Mouse (Mus musculus): ENCODE data around the gene P2ry13. TPM values are rescaled to one million over a fixed set of nuclear protein-coding genes. Genes with fewer than 3 reads are reported as not detected.

P2ry13 gene
- 1.3 TPM in 1 of 2 replicates, not detected in the other for polyA plus RNA-seq (2012; ENCODE audit: insufficient read depth, insufficient read length, missing spikeins)

DNA sequence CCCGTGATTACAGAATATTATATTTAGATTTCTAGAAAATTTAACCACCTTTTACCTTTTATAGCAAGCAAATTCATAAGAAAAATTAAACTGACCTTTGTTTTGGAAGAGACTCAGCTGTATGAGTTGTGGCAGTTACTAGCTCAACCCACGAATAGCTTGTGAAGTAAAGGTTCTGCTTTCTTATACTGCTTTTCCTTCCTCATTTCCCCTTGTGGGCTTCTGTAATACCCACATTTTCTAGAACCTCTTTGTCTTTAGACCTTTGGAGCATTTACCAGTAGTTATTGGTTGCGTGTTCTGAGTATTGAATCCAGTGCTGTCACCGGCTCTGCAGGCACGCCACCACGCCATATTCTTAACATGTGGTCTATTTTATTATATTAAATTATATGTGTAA, at the start of gene P2ry13:
TSS of gene P2ry13 (minus strand) at position 156 of the 400 bp plus-strand sequence.
- no peaks in the 10 kb centered on the region for H3K4me1 ChIP-seq (ENCODE audit: control insufficient read depth, insufficient read depth, insufficient read length, low read length)
- H3K27ac ChIP-seq (replicated peaks; ENCODE audit: low read depth, low read length), result no peak within 1 kb of the TSS; the same call in 1 of the 2 replicates
- H3K4me3 ChIP-seq (ENCODE audit: insufficient read depth, low read depth, low read length), result no peak within 1 kb of the TSS

DNA sequence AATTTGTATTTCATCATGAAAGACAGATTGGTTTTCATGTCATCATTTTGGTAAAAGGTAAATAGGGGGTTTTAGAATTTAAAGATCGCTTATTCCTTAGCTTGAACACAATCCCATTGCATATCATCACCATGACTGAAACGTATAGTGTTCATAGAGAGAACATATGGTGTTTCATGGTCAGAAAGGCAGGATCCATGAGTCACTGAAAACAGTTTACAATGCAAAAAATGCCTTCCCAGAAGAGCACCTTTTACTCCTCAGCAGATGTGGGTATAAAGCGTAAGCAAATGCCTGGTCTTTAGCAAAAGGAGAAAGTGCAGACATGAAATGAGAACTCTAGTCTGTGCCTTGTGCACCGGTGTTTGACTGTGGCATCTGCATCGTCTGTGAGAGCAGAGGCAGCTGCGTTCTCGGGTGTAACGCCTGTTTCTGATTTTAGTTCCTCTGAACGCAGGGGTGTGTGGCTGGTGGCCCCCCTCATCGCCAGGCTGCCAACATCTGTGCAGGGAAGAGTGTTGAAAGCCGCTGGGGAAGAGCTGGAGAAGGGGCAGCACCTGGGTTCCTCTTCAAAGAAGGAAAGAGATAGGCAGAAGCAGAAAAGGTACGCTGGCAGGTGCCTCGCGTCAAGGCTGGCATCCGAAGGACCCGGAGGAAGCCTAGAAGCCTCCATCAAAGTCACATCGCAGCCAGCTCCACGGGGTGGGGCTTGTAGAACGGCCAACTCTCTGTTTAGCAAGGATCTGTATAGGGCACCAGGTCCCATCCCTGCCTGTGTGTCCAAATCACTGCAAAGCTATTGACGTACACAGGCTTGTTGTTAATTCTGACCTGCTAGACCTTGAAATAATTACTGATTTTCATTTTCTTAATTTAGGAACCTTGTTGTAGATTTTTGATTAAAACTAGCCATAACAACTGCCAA, 47.3 kb upstream of the P2ry13 start:
- H3K4me3 ChIP-seq (ENCODE audit: insufficient read depth, low read depth, low read length), result no peak overlapping the region
- H3K27ac ChIP-seq (replicated peaks; ENCODE audit: low read depth, low read length), result no peak overlapping the region
- peaks cover 2% of the 10 kb centered on the region for H3K4me1 ChIP-seq (ENCODE audit: control insufficient read depth, insufficient read depth, insufficient read length, low read length)

DNA sequence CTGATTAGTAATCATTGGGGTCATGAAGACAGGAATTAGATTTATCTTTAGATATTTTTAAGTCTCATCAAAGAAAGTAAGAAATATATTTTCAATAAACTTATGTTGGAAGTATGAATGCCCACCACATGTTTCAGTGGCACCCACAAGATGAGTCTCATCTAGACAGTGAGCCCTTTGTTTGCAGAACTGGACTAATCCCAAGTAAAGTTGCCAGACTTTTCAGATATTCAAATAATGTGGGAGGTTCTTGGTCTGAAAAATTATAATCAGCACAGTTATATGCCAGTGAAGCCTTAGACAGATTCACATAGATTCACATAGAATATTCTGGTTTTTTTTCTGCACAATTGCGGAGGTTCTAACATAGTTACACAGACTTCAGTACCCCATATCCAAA, 39.8 kb upstream of the P2ry13 start:
- no peaks in the 10 kb centered on the region for H3K4me1 ChIP-seq (ENCODE audit: control insufficient read depth, insufficient read depth, insufficient read length, low read length)
- no peak overlapping the region for H3K4me3 ChIP-seq (ENCODE audit: insufficient read depth, low read depth, low read length)

DNA sequence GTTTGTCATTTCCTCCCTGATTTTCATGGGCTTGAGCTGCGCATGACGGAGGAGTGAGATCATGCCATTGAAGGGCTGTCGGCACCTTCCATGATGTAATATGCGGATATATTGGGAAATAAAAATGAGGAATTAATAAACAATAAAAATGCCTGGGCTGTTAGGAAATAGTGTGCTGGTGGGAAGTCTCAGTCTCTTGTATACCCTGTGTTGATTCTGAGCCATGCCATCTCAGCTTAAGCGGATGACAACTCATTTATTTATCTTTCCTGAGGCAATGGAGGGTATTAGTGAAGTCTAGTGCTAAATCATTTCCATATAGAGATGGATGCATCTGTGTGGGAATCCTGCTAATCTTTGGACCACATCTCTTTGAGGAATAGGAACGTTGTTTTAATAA, 37.3 kb upstream of the P2ry13 start:
- no peaks in the 10 kb centered on the region for H3K4me1 ChIP-seq (ENCODE audit: control insufficient read depth, insufficient read depth, insufficient read length, low read length)
- no peak overlapping the region for H3K4me3 ChIP-seq (ENCODE audit: insufficient read depth, low read depth, low read length)

More for the DNA sequence above, 39.8 kb upstream of the P2ry13 start:
- no peak overlapping the region for H3K27ac ChIP-seq (replicated peaks; ENCODE audit: low read depth, low read length)

DNA sequence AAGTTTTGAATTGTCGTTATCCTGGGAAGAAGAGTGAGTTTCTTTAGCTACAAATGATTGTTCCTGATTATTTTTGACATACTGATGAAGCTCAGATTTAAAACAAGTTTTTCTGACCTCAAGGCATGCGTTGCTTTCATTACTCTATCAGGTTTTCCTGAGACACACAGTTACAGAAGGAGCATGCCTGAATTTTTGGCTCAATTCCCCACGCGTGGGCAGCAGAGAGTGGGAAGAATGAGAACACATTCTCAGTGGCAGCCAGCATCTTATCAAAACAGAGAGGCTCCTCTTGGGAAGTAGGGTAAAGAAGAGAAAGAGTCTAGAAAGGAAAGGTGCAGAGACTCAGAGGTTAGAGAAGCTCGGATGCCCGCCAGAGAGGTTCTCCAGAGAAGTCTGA, 32.7 kb upstream of the P2ry13 start:
- H3K4me1 ChIP-seq (ENCODE audit: control insufficient read depth, insufficient read depth, insufficient read length, low read length), result no peaks in the 10 kb centered on the region; the same call in 1 of the 2 replicates
- no peak overlapping the region for H3K27ac ChIP-seq (replicated peaks; ENCODE audit: low read depth, low read length)
- H3K4me3 ChIP-seq (ENCODE audit: insufficient read depth, low read depth, low read length), result no peak overlapping the region

More for the DNA sequence above, 37.3 kb upstream of the P2ry13 start:
- H3K27ac ChIP-seq (replicated peaks; ENCODE audit: low read depth, low read length), result no peak overlapping the region

DNA sequence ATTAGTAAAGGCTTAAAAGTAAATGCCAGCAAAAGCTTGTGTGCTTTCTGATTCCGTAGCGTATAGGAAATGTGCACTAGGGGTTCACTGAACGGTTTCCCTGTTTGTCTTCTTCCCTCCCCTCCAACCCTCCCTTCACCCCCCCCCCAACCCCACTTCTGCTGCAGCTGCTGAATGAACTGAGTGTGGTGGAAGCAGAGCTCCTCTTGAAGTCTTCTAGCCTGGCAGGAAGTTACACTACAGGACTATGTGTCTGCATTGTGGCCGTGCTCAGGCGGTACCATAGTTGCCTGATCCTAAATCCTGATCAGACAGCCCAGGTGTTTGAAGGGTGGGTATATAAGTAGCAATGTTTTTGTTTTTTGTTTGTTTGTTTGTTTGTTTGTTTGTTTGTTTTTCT, 24.2 kb upstream of the P2ry13 start:
- H3K4me3 ChIP-seq (ENCODE audit: insufficient read depth, low read depth, low read length), result no peak overlapping the region
- H3K27ac ChIP-seq (replicated peaks; ENCODE audit: low read depth, low read length), result no peak overlapping the region
- no peaks in the 10 kb centered on the region for H3K4me1 ChIP-seq (ENCODE audit: control insufficient read depth, insufficient read depth, insufficient read length, low read length)

DNA sequence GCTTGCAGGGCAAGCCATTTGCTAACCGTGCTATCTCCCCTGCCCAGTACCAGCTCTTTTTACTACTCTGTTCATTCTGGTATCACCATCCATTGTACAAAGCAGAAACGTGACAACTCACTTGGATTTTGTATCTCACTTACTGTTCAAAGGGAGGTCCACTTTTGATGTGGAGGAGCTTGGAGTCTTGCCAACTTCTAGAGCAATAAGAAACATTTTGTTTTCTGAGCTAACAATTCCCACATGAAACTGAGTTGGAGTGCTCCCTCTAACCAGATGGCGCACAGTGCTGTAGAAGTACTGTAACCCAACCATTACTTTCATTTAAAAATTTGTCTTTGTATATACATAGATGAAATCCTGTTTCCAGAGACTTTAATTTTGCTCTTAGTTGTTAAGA, 20.2 kb upstream of the P2ry13 start:
- no peak overlapping the region for H3K4me3 ChIP-seq (ENCODE audit: insufficient read depth, low read depth, low read length)

DNA sequence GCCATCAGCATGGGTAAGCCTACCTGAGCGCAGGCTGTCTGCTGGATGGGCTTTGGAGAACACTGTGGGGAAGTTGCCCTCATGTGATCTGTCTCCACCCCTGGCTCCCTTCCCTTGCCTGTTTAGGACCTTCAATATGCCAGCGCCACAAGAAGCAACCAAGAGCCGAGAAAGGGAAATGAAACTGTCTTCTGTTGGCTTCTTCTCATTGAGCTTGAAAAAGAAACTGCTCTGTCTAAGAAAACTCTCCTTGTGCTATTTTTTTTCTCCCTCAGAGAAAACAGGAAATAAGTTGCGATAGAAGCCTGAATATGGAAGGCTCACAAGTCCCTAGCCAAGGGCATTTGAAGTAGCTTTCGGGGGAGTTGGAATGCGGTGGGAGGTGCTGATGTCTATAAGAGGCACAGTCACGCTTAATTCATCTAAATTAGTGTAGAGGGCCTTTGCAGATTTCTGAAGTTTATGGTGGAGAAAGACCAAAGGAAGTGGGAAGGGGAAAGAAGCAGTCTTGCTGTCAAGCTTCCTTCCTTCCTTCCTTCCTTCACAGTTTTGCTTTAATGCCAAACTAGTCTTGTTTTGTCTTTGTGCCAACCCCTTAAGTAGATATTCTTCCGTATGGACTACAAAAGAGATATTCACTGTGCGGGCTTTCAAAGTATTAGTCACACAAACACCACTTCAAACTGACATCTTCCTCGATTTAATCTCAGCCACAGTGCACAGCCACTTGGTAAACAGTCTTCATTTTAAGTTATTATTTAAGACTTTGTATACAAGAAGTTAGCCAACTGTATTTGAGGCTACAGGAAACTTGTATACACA, 18.3 kb upstream of the P2ry13 start:
- H3K4me1 ChIP-seq (ENCODE audit: control insufficient read depth, insufficient read depth, insufficient read length, low read length), result 0 out of 2 replicates have a peak, but pooled peaks cover 2% of the 10 kb centered on the region
- H3K4me3 ChIP-seq (ENCODE audit: insufficient read depth, low read depth, low read length), result no peak overlapping the region
- 0 out of 2 replicates have a peak overlapping the region, but pooled peaks have one; percentile 0 for H3K27ac ChIP-seq (replicated peaks; ENCODE audit: low read depth, low read length)

More for the DNA sequence above, 20.2 kb upstream of the P2ry13 start:
- Histone ChIP-seq H3K4me1 (ENCODE audit: control insufficient read depth, insufficient read depth, insufficient read length, low read length) (0 out of 2 replicates have a peak, but pooled peaks cover 2% of the 10 kb centered on the region), H3K27ac (replicated peaks; ENCODE audit: low read depth, low read length) (no peak overlapping the region)

DNA sequence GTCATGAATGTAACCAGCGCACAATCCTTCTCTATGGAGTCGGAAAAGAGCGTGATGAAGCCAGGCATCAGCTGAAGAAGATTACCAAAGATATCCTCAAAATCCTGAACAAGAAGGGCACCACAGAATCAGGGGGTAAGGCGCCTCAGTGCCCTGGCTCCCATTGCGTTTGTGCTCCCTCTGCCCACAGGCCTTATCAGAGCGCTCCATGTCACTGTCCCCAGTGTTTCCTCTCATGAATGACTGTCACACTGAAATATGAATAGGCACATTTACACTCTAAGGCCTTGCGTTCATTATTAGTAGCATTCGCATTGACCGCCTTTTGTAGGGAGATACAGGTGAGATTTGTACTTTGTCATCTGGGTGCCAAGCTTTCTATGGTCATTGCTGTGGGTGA, 17.0 kb upstream of the P2ry13 start:
- H3K4me1 ChIP-seq (ENCODE audit: control insufficient read depth, insufficient read depth, insufficient read length, low read length), result 0 out of 2 replicates have a peak, but pooled peaks cover 2% of the 10 kb centered on the region

DNA sequence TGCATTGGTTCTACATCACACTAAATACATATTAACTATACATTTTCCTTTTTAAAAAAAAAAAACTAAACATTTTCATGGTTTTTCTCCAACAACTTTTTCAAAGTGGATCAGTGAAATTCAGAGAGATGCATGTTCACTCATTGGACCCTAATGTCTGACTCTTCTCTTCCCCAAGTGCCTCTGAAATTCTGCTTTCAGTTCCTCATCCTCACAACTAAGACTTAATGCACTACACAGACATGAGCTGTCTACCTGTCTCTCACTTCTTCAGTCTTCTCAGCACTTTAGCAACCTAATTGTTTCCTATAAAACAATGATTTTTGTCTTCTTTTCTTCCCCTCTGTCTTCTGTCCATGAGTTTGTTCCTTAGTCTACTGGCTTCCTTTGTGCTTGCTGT, 14.7 kb upstream of the P2ry13 start:
- Histone ChIP-seq H3K4me3 (ENCODE audit: insufficient read depth, low read depth, low read length) (no peak overlapping the region), H3K4me1 (ENCODE audit: control insufficient read depth, insufficient read depth, insufficient read length, low read length) (0 out of 2 replicates have a peak, but pooled peaks cover 2% of the 10 kb centered on the region)

More for the DNA sequence above, 17.0 kb upstream of the P2ry13 start:
- H3K27ac ChIP-seq (replicated peaks; ENCODE audit: low read depth, low read length), result no peak overlapping the region
- no peak overlapping the region for H3K4me3 ChIP-seq (ENCODE audit: insufficient read depth, low read depth, low read length)

DNA sequence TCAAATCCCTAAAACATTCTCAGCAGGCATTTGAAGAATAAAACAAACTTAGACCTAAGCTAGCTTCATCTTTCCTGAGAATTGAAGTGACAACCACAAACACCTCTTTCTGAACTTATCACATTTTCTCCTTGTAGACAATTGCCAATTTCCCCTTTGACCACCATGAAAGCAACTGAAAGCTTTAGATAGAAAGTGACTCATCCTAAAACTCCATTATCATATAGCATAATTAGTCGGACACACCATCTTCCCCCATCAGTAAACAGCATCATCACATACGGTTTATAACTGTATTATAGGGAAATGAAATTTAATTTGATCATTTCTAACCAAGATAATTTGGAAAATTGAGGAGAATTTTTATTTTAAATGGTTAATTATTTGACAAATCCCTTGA, 11.6 kb upstream of the P2ry13 start:
- Histone ChIP-seq H3K4me3 (ENCODE audit: insufficient read depth, low read depth, low read length) (no peak overlapping the region), H3K4me1 (ENCODE audit: control insufficient read depth, insufficient read depth, insufficient read length, low read length) (no peaks in the 10 kb centered on the region), H3K27ac (replicated peaks; ENCODE audit: low read depth, low read length) (no peak overlapping the region)

More for the DNA sequence above, 14.7 kb upstream of the P2ry13 start:
- no peak overlapping the region for H3K27ac ChIP-seq (replicated peaks; ENCODE audit: low read depth, low read length)

DNA sequence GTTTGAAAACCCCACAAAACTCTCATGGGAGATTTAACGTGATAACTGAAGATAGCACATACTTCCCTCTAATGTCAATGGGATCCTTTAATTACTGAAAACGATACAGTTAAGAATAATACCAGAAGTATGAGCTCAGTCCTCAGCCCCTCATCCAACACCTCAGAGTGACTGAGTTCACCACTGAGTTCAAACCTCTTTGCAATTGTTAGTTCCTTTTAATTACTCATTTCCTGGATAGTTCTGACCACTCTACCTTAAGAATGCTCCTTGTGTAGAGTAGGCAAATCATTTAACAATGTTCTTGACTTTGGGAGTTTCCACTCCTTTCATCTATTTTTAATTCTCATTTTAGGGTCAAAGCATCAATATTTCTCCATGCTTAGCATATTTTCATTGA, 8.6 kb upstream of the P2ry13 start:
- Histone ChIP-seq H3K27ac (replicated peaks; ENCODE audit: low read depth, low read length) (no peak overlapping the region), H3K4me3 (ENCODE audit: insufficient read depth, low read depth, low read length) (no peak overlapping the region), H3K4me1 (ENCODE audit: control insufficient read depth, insufficient read depth, insufficient read length, low read length) (no peaks in the 10 kb centered on the region)

DNA sequence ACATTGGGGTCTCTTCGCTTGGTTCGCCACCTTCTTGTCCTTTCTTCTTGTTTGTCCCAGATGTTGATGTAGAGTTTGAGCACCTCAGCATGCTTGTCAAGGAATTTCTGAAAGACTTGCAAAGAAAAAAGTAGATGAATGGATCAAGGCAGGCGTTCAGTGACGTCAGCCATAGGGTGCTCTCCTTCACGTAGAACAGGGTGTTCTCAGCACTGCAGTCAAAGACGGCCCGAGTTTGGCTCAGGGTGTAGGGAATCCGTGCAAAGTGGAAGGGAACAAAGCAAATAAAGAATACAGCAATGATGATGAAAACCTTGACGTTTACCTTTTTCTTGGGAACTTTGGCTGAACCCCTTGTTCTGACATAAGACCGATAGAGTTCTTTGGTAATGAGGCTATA, 6.5 kb upstream of the P2ry13 start:
- Histone ChIP-seq H3K4me1 (ENCODE audit: control insufficient read depth, insufficient read depth, insufficient read length, low read length) (no peaks in the 10 kb centered on the region), H3K27ac (replicated peaks; ENCODE audit: low read depth, low read length) (no peak overlapping the region)

DNA sequence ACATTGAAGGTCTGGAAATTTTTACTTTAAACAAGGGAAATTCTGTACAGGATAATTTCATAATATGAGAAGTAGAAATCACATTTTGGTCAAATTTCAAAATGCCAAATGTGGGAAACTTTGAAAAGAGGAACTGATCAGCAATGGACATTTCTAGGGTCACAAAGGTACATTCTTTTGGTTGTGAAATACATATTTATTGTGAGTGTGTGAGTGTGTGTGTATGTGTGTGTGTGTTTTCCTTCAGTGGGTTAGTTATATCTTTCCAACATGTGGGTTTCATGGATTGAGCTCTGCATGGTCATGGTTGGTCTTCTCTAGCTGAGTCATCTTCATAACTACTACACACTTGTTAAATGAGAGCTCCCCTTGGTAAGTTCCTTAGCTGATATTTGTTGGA, 1.7 kb upstream of the P2ry13 start:
- no peak overlapping the region for H3K27ac ChIP-seq (replicated peaks; ENCODE audit: low read depth, low read length)
- no peak overlapping the region for H3K4me3 ChIP-seq (ENCODE audit: insufficient read depth, low read depth, low read length)
- H3K4me1 ChIP-seq (ENCODE audit: control insufficient read depth, insufficient read depth, insufficient read length, low read length), result no peaks in the 10 kb centered on the region

More for the DNA sequence above, 6.5 kb upstream of the P2ry13 start:
- no peak overlapping the region for H3K4me3 ChIP-seq (ENCODE audit: insufficient read depth, low read depth, low read length)

DNA sequence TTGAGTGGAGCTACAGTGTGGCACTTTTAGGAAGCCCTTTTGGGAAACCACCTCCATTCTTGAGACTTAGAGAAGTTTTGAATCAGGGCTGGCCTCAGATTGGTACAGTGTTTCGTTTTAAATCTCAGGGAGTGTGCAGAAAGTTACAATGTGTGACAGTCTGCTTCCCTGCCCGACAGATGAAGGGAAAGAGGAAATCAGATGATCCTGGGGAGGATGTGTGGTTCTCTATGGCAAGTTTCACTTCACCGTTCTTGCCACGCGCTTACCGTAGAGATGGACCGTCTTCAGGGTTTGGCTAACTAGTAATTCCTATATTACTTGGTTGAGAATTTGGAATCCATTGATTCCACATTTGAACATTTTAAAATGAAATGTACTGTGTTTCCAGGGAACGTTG, 1.1 kb upstream of the P2ry13 start:
- Histone ChIP-seq H3K27ac (replicated peaks; ENCODE audit: low read depth, low read length) (no peak overlapping the region; the same call in 1 of the 2 replicates), H3K4me1 (ENCODE audit: control insufficient read depth, insufficient read depth, insufficient read length, low read length) (no peaks in the 10 kb centered on the region), H3K4me3 (ENCODE audit: insufficient read depth, low read depth, low read length) (no peak overlapping the region)
